Mouse (Mus musculus) liver, embryonic 14.5 days (tissue): ENCODE results near the gene Uhrf1bp1l. TPM values are rescaled to one million over a fixed set of nuclear protein-coding genes. Genes with fewer than 3 reads are reported as not detected.

ENCODE experiments used
- ATAC-seq: fragments of 200-750 bp; cut with Nextera tagmentation; 2 replicates; pipeline ENCODE4 v1.8.0; 2017; ENCODE audit warnings: moderate number of reproducible peaks, mild to moderate bottlenecking, moderate library complexity; ENCODE audit not compliant: insufficient read depth
- DNase-seq, 3 experiments: peaks; one replicate each; pipeline ENCODE4 v3.0.0-alpha.2; 2012 to 2013; ENCODE audit warnings: low read depth in 3 of 3, low spot score in 3 of 3
- H3K27ac ChIP-seq: fragments of 300-500 bp; sonication (generic); 2 replicates; pipeline ENCODE4 v1.5.1; 2014; ENCODE audit warnings: moderate library complexity, mild to moderate bottlenecking, control low read depth, inconsistent platforms
- H3K27me3 ChIP-seq: fragments of 300-500 bp; sonication (generic); 2 replicates; pipeline ENCODE4 v1.6.1; 2014; ENCODE audit warnings: mild to moderate bottlenecking, low read length, moderate library complexity; ENCODE audit not compliant: control insufficient read depth, insufficient read depth
- H3K36me3 ChIP-seq: fragments of 300-500 bp; sonication (generic); replicated peaks from 2 replicates; pipeline ENCODE4 v1.6.1; 2014; ENCODE audit warnings: low read depth; ENCODE audit not compliant: control insufficient read depth, insufficient read depth
- H3K4me1 ChIP-seq, 2 experiments: fragments of 200-500 bp in 1 of 2; fragments of 300-500 bp in 1 of 2; sonication (generic) in 1 of 2; replicated peaks; 2 replicates each; pipeline ENCODE4 v1.6.1; 2012 to 2014; ENCODE audit warnings: antibody characterized with exemption in 1 of 2, inconsistent platforms in 1 of 2, low read length in 1 of 2; ENCODE audit not compliant: control insufficient read depth in 2 of 2, insufficient read depth in 2 of 2
- H3K4me2 ChIP-seq: fragments of 300-500 bp; sonication (generic); 2 replicates; pipeline ENCODE4 v1.6.1; 2014; ENCODE audit warnings: low read depth, mild to moderate bottlenecking, control low read depth, moderate library complexity
- H3K4me3 ChIP-seq, 2 experiments: fragments of 200-500 bp in 1 of 2; fragments of 300-500 bp in 1 of 2; sonication (generic) in 1 of 2; 2 replicates each; pipeline ENCODE4 v1.5.1; 2012 to 2014; ENCODE audit warnings: low read depth in 2 of 2, low read length in 2 of 2, mild to moderate bottlenecking in 2 of 2, control low read depth in 1 of 2, inconsistent platforms in 1 of 2, moderate library complexity in 1 of 2; ENCODE audit not compliant: insufficient read depth in 1 of 2
- H3K9ac ChIP-seq: fragments of 300-500 bp; sonication (generic); replicated peaks from 2 replicates; pipeline ENCODE4 v1.6.1; 2014; ENCODE audit warnings: mild to moderate bottlenecking, control low read depth, moderate library complexity
- H3K9me3 ChIP-seq: fragments of 300-500 bp; sonication (generic); 2 replicates; pipeline ENCODE4 v1.6.1; 2016; ENCODE audit warnings: low read length, mixed read lengths; ENCODE audit not compliant: control insufficient read depth
- CTCF ChIP-seq: IDR thresholded peaks from 2 replicates; pipeline ENCODE4 v1.5.1; 2016; ENCODE audit warnings: antibody characterized with exemption, low read depth, control low read depth
- EP300 ChIP-seq: IDR thresholded peaks from 2 replicates; pipeline ENCODE4 v1.6.1; 2016; ENCODE audit warnings: antibody characterized with exemption, low read depth
- WGBS: fragments of 180-500 bp; shearing (Covaris S2); extraction: QIAGEN DNeasy Blood & Tissue Kit; methylation state at CpG from one replicate; pipeline ENCODE4 v1.1.7; 2014; ENCODE audit not compliant: insufficient replicate concordance; 5-methylcytosine and 5-hydroxymethylcytosine counted together
- polyA plus RNA-seq, 2 experiments: library from polyadenylated mRNA; depleted of rRNA in 1 of 2; stranded (reverse) in 1 of 2; unstranded in 1 of 2; fragments of >200 nt; fragmentation: Nextera tagmentation in 1 of 2; extraction: Ambion mirVana in 1 of 2; gene quantifications; 2 replicates each; pipeline versions ENCODE4 v1.2.1 to v1.2.3; 2012 to 2014

Uhrf1bp1l gene
- polyA plus RNA-seq, 2 experiments = 9.6 TPM

GRCm38 (mm10) chr10:89868836-89869235 lies 124.0 kb downstream of the Uhrf1bp1l start:
- Histone ChIP-seq H3K4me1 (no peaks in the 10 kb centered on the region), H3K27me3 (peaks cover 22% of the 10 kb centered on the region), H3K9ac (no peak overlapping the region), H3K9me3 (no peaks in the 10 kb centered on the region), H3K36me3 (no peaks in the 10 kb centered on the region), H3K27ac (no peak overlapping the region), H3K4me2 (no peak overlapping the region), H3K4me3 (no peak overlapping the region)
- ATAC-seq (no peak), DNase-seq (no peak)
- no peak for TF ChIP-seq CTCF
- TF ChIP-seq EP300 = no peak
- 40% methylated on average over 3 of the region's 3 CpGs for WGBS

Other genes with a start within 250 kb of the Uhrf1bp1l start
- gene Nr1h4, start 211.4 kb upstream of the Uhrf1bp1l start, polyA plus RNA-seq (2012; rRNA removed) = 1.9 and 2.9 TPM in 2 replicates
- gene Nr1h4, start 211.4 kb upstream of the Uhrf1bp1l start, polyA plus RNA-seq (2014; fragmentation: Nextera tagmentation; extraction: Ambion mirVana) = 3.3 and 3.9 TPM in 2 replicates
- gene Slc17a8, start 123.7 kb upstream of the Uhrf1bp1l start, polyA plus RNA-seq (2012; rRNA removed) = 0.02 and 0.04 TPM in 2 replicates
- gene Slc17a8, start 123.7 kb upstream of the Uhrf1bp1l start, polyA plus RNA-seq (2014; fragmentation: Nextera tagmentation; extraction: Ambion mirVana) = not detected in 2 replicates
- gene Scyl2, start 58.7 kb upstream of the Uhrf1bp1l start, polyA plus RNA-seq (2012; rRNA removed) = 8.6 and 10.2 TPM in 2 replicates
- gene Scyl2, start 58.7 kb upstream of the Uhrf1bp1l start, polyA plus RNA-seq (2014; fragmentation: Nextera tagmentation; extraction: Ambion mirVana) = 6.8 and 6.9 TPM in 2 replicates
- 3.1 and 6.3 TPM in 2 replicates for gene Actr6, start 12.7 kb upstream of the Uhrf1bp1l start, polyA plus RNA-seq (2012; rRNA removed)
- gene Actr6, start 12.7 kb upstream of the Uhrf1bp1l start, polyA plus RNA-seq (2014; fragmentation: Nextera tagmentation; extraction: Ambion mirVana) = 17.1 and 19.2 TPM in 2 replicates
- gene Anks1b, start 128.5 kb downstream of the Uhrf1bp1l start, polyA plus RNA-seq (2012; rRNA removed) = 0.13 TPM in 1 of 2 replicates, not detected in the other
- gene Anks1b, start 128.5 kb downstream of the Uhrf1bp1l start, polyA plus RNA-seq (2014; fragmentation: Nextera tagmentation; extraction: Ambion mirVana) = not detected in 2 replicates